Mouse (Mus musculus) lung, postnatal 36 days (tissue): ENCODE measurements around the gene Rnf186.
A peak's percentile ranks its signal among the peaks of the same experiment; 100 is the strongest.
"Not testable (repeated sequence)": the region's sequence is repeated elsewhere in the genome, so short reads cannot be mapped to it uniquely, and the experiment has no call there.

ENCODE experiments used
- DNase-seq: peaks from one replicate; pipeline ENCODE4 v3.0.0; 2022; ENCODE audit warnings: mixed read lengths

Gene Rnf186

DNA sequence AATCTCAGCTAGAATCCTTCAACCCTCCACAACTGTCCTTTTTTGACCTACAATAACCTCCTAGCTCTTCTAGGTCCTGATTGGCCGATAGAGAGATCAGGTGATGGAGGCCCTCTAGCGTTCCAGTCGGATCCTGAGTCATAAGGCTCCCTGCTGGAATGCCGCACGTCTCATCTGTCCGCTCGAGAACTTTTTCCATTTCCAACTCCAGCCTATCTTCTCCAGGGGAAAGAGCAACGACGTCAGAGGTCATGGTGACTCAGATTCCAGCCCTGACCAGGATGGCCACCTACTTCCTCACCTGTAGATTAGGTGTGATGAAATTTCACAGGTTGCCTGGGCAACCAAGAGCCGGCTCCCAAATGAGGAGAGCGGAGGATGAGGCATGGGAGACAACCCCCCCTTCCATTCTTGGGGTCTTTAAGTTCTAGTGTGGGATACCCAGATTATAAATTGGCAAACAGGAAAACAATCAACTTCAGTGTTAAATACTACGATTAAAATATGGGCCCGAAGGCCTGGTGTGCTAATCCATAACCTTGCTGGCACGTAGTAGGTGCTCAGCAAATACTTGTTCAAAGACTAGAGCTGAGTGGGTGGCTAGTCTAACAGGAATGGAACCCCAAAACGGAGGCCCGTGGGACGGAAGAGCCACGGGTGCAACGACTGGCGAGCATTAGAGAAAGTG is 5.4 kb downstream of the Rnf186 start:
- peak; percentile 88 for DNase-seq

- DNase-seq: peak; percentile 83
Measured at GRCm38 (mm10) chr4:138972827-138973718, 6.2 kb downstream of the Rnf186 start, which contains the start of gene Tmco4. TSS of gene Tmco4 (plus strand) at chr4:138972888.

DNA sequence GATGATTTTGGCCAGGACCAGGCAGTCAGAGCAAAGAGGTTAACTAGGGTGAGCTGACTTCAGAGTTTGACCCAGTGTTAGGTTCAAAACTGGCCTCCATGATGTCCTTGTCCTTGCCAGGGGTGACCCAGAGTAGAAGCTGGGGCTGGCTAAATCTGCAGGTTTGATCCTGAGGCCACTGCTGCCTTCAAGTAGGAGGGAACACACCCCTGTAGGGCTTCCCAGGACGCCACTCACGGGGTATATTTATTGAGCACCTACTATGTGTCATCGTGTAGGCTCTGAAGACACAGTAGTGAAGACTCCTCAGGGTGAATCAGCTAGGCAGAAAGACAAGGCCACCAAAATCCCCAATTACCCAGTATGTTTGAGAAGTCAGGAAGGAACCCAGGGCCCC is 6.8 kb downstream of the Rnf186 start:
- no peak for DNase-seq

DNA sequence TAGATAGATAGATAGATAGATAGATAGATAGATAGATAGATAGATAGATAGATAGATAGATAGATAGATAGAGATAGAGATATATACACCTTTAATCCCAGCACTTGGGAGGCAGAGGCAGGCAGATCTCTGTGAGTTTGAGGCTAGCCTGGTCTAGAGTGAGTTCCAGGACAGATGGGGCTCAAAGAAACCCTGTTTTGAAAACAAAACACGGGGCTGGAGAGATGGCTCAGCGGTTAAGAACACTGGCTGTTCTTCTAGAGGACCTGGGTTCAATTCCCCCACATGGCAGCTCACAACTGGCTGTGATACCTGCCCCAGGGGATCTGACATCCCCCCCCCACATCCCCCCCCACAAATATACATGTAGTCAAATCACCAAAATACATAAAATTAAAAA is 7.6 kb downstream of the Rnf186 start:
- DNase-seq: not testable (repeated sequence)

DNA sequence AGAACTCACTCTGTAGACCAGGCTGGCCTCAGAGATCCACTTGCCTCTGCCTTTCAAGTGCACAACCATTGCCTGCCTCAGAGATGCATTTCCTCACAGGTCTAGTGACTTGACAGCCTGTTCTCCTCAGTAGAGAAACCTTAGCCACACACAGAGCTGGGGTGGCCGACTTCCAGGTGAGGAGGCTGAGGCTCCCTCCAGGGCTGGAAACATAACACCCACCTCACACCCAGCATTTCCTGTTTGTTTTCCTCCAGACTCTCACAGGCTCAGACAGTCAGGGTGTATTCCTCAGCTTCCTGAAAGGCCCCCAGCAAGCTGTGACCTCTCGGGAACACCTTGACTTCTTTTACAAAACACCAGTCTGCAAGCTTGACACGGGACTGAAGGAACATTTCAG is 8.3 kb downstream of the Rnf186 start:
- no peak for DNase-seq

GRCm38 (mm10) chr4:138976046-138976445 is 9.1 kb downstream of the Rnf186 start:
- DNase-seq: peak; percentile 46

GRCm38 (mm10) chr4:138980021-138980420 is 13.1 kb downstream of the Rnf186 start:
- DNase-seq: no peak

DNA sequence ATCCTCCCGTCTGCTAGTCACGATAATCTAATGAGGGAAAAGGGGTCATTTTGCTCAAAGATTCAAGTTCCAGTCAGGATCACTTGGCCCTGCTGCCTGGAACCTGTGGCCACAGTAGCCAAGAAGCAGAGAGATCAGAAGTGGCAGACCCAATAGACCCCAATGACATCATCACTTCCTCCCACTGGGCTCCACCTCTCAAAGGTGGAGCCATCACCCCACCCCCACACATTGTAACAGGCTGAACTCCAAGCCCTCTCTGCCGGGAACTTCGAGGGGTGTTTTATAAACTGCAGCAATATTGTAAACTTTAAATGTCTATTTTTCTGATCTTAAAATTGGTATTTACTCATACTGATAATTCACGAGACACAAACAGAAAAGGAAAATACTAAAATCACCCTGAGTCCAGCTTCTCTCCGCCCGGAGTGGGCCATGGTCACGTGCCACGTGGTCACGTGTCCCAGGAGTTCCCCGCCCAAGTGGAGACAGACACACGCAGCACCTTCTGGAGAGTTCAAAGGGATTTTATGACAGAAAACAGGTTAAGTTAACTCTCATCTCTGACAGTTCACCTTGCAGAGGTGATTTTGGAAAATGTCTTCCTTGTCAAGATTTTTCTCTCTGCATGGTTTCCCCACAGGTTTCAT is 14.0 kb downstream of the Rnf186 start:
- peak; percentile 28 for DNase-seq

DNA sequence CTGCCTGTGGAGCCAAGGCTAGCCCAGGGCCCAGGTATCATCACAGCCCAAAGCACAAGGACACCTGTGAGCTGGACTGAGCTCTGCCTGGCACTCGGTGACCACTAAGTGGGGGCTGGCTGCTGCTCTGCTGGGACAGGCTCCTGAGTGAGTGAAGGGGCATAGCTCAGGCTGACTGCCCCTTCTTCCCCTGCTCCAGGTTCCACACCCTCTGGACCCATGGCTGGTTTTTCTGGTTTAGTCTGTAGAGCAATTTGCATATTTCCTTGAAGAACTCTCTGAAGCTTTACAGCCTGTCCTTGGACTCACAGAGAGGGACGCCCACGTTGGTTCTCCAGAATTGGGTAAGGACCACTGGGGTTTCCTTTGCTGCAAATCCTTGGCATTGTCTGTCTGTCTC is 16.5 kb downstream of the Rnf186 start:
- peak; percentile 28 for DNase-seq

- no peak for DNase-seq
Measured at GRCm38 (mm10) chr4:138984744-138985143, 17.8 kb downstream of the Rnf186 start.

DNA sequence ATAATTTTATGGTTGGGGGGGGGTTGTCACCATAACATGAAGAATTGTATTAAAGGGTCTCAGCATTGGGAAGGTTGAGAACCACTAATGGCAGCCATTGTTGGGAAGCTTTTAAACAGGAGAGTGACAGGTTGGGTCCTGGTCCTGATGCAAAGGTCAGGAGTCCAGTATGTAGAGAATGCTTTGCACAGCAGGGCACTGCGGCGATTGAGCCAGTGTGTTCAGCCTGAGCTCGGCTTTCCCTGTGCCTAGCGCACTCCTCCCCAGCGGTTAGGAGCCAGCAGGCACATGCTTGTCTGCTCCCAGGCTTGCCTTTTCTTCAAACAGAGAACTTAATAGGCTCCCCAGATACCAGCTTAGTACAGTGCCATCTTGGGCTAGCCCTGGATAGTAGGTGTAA is 19.4 kb downstream of the Rnf186 start:
- no peak for DNase-seq

GRCm38 (mm10) chr4:138994389-138994788 is 27.5 kb downstream of the Rnf186 start:
- DNase-seq: no peak

- peak; percentile 31 for DNase-seq
Measured at GRCm38 (mm10) chr4:138996410-138996809, 29.5 kb downstream of the Rnf186 start.

- DNase-seq: no peak
Measured at GRCm38 (mm10) chr4:138997121-138997520, 30.2 kb downstream of the Rnf186 start.

DNA sequence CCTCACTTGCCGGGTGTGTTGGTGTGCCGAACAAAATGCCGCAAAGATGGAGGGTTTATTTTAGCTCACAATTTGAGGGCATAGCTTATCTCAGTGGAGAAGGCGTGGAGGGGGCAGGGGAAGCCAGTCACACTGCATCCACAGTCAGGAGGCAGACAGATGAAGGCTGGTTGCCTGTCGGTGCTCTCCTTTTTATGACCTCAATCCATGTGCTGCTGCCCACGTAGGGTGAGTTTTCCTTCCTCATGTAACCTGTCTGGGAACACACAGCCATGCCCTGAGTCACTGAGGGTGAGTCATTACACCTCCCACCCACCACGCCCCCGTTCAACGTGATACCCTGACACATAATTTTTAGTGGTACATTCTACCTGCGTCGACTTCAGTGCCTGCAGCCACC is 31.7 kb downstream of the Rnf186 start:
- no peak for DNase-seq

DNA sequence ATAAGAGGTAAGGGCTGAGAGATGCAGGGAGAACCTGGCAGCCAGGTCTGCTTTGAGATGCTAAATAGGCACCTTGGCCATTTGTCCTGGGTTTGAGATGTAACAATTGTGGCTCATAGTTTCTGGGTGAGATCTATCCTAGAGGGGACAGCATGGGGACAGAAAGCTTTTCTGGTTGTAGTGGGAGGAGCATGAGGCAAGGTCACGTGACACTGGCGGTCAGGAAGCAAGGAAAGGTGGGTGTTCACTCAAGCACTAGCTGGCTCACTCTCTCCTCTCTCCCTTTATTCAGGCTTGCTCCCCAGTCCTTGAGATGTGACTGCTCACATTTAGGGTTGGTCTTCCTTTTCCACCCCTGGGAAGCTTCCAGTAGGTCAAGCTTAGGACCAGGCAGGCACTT is 34.1 kb downstream of the Rnf186 start:
- peak; percentile 26 for DNase-seq

GRCm38 (mm10) chr4:139001433-139001832 is 34.5 kb downstream of the Rnf186 start:
- DNase-seq: peak; percentile 58

DNA sequence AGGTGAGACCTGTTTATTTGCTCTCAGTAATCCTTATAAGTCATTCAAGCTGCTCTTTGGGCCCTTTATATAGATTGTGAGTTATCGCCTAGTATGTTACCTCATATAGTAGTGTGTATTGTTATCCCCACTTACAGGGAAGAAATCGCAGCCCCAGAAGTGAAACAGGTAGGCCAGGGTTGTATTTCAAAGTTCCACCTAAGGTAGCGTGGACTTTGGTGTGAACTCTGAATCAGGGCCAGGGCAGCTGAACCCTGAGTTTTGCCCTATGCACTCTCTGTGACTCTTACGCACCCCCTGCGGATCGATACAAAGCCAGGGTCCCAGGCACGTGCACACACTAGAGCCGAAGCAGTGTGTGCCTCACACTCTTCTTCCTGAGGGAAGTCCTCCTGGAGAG is 37.2 kb downstream of the Rnf186 start:
- DNase-seq: no peak

DNA sequence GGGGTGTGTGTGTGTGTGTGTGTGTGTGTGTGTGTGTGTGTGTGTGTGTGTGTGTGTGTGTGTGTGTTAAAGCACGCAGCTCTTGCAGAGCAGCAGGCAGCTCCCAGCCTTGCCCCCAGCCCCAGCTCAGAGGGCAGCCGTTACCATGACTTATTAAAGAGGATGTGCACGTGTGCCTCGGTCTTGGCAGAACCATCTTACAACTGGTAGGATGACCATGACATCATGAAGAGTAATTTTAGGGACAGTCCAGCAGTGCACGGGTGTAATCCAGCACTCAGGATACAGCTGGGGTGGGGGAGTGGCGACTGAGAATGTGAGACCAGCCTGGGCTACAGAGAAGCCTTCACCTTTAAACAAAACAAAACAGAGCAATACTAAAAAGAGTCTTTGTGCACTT is 38.3 kb downstream of the Rnf186 start:
- DNase-seq: no peak

DNA sequence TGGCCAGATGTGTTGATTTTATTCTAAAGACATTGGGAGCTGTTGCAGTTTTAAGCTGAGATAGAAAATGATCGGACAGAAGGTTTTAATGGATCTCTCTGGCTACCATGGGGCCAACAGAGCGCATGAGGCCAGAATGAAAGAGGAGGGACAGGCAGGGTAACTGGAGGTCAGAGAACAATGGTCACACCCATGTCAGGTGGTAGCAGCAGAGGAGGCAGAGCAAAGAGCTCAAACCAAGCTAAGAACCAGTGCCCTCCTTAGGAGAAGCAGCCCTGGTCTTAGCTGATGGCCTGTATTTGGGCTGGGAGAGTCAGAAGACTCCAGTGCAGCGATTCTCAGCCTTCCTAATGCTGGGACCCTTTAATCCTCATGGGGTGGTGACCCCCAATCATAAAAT is 40.4 kb downstream of the Rnf186 start:
- no peak for DNase-seq

- no peak for DNase-seq
Measured at GRCm38 (mm10) chr4:139007981-139008536, 41.1 kb downstream of the Rnf186 start.

DNA sequence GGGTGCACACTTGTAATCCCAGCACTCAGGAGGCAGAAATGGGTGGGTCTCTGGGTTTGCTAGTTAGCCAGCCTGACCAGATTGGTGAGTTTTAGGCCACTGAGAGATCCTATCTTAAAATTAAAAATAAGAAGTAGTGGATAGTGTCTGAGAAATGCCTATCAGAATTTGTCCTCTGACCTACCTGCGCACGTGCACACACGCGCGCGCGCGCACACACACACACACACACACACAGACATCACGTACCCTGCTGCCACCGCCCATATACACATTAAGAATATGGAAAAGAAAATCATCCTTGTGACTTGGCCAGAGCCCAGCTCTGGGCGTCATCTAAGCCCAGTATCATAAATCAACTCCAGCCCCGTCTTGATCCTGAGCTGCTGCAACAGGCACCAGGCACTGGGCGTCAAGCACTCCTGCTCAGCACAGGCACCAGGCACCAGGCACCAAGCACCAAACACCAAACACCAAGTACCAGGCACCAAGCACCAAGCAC is 44.3 kb downstream of the Rnf186 start:
- DNase-seq: no peak

GRCm38 (mm10) chr4:139013281-139013680 is 46.4 kb downstream of the Rnf186 start:
- no peak for DNase-seq
